Mouse (Mus musculus) stomach, embryonic 14.5 days (tissue): ENCODE data around the gene Bglap. TPM values are rescaled to one million over a fixed set of nuclear protein-coding genes. Genes with fewer than 3 reads are reported as not detected.

Experiments used
- ATAC-seq: fragments of 200-750 bp; cut with Nextera tagmentation; 2 replicates; pipeline ENCODE4 v1.8.0; 2017; ENCODE audit warnings: low read depth, moderate TSS enrichment; ENCODE audit not compliant: insufficient number of reproducible peaks, insufficient read depth, low FRiP score
- H3K27ac ChIP-seq: fragments of 300-500 bp; sonication (generic); 2 replicates; pipeline ENCODE4 v1.5.1; 2014; ENCODE audit warnings: mild to moderate bottlenecking, low read length, moderate library complexity, mixed read lengths
- H3K27me3 ChIP-seq: fragments of 300-500 bp; sonication (generic); 2 replicates; pipeline ENCODE4 v1.6.1; 2014; ENCODE audit warnings: low read length, control low read depth, mixed read lengths; ENCODE audit not compliant: control insufficient read depth, insufficient read depth
- H3K36me3 ChIP-seq: fragments of 300-500 bp; sonication (generic); 2 replicates; pipeline ENCODE4 v1.6.1; 2014; ENCODE audit warnings: mild to moderate bottlenecking, control low read depth, low read length, moderate library complexity, mixed read lengths; ENCODE audit not compliant: control insufficient read depth, insufficient read depth
- H3K4me1 ChIP-seq: fragments of 300-500 bp; sonication (generic); 2 replicates; pipeline ENCODE4 v1.6.1; 2014; ENCODE audit warnings: low read length, control low read depth, mixed read lengths; ENCODE audit not compliant: control insufficient read depth, insufficient read depth
- H3K4me2 ChIP-seq: fragments of 300-500 bp; sonication (generic); replicated peaks from 2 replicates; pipeline ENCODE4 v1.6.1; 2014; ENCODE audit warnings: low read depth, low read length, control low read depth
- H3K4me3 ChIP-seq: fragments of 300-500 bp; sonication (generic); 2 replicates; pipeline ENCODE4 v1.5.1; 2014; ENCODE audit warnings: low read depth, low read length, control low read depth
- H3K9ac ChIP-seq: fragments of 300-500 bp; sonication (generic); replicated peaks from 2 replicates; pipeline ENCODE4 v1.6.1; 2014; ENCODE audit warnings: low read depth, mild to moderate bottlenecking, control low read depth, low read length, moderate library complexity, mixed read lengths
- H3K9me3 ChIP-seq: fragments of 300-500 bp; sonication (generic); 2 replicates; pipeline ENCODE4 v1.6.1; 2016; ENCODE audit warnings: low read depth, low read length, control low read depth; ENCODE audit not compliant: control insufficient read depth
- WGBS: fragments of 180-500 bp; shearing (Covaris S2); extraction: QIAGEN DNeasy Blood & Tissue Kit; methylation state at CpG from one replicate; pipeline ENCODE4 v1.1.7; 2014; 5-methylcytosine and 5-hydroxymethylcytosine counted together
- polyA plus RNA-seq: library from polyadenylated mRNA; unstranded; fragments of >200 nt; fragmentation: Nextera tagmentation; extraction: Ambion mirVana; gene quantifications from 2 replicates; pipeline ENCODE4 v1.2.1, GENCODE M21; 2014

Gene Bglap
- polyA plus RNA-seq, 1 experiment from 2014 or later = not detected

- Histone ChIP-seq H3K36me3 (peaks cover 48% of the 10 kb centered on the region), H3K27ac (no peak overlapping the region), H3K9ac (no peak overlapping the region), H3K4me2 (no peak overlapping the region), H3K4me3 (no peak overlapping the region), H3K9me3 (no peaks in the 10 kb centered on the region), H3K27me3 (no peaks in the 10 kb centered on the region), H3K4me1 (peaks cover 7% of the 10 kb centered on the region)
- ATAC-seq = no peak
- WGBS = 71% methylated on average over 6 of the region's 6 CpGs
Measured at GRCm38 (mm10) chr3:88418016-88418415, 33.8 kb upstream of the Bglap start.

DNA sequence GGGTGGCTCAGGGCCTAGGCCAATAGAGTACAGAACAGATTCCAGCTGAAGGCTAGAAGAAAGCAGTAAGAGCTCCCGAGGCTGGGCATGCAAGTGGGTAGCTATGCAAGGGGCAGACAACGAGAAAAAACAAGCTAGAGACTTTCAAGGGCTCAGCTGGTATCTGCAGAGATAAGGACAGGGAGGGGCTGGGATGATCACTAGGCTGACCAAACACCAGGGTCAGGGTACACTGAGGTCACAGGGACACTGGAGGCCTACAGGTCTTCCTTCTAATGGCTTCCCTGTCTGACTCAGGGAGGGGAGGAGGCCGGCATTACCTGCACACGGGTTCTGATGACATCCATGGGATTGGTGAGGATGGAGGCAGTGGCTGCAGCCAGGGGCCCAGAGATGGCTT, 31.4 kb upstream of the Bglap start:
- peaks cover 56% of the 10 kb centered on the region for H3K36me3 ChIP-seq
- no peak for ATAC-seq

GRCm38 (mm10) chr3:88412636-88413035, 28.4 kb upstream of the Bglap start:
- no peaks in the 10 kb centered on the region for H3K9me3 ChIP-seq
- ATAC-seq = no peak
- peaks cover 30% of the 10 kb centered on the region for H3K36me3 ChIP-seq
- H3K4me3 ChIP-seq = no peak overlapping the region
- peaks cover 12% of the 10 kb centered on the region; the same call in 1 of the 2 replicates for H3K4me1 ChIP-seq
- no peak overlapping the region for H3K9ac ChIP-seq
- no peak overlapping the region for H3K4me2 ChIP-seq
- H3K27ac ChIP-seq = no peak overlapping the region
- no peaks in the 10 kb centered on the region for H3K27me3 ChIP-seq
- 91% methylated on average over 11 of the region's 11 CpGs for WGBS

More for the DNA sequence above, 31.4 kb upstream of the Bglap start:
- no peak overlapping the region for H3K4me2 ChIP-seq
- H3K9ac ChIP-seq = no peak overlapping the region
- no peaks in the 10 kb centered on the region for H3K27me3 ChIP-seq
- H3K9me3 ChIP-seq = no peaks in the 10 kb centered on the region
- H3K4me1 ChIP-seq = peaks cover 3% of the 10 kb centered on the region; the same call in 1 of the 2 replicates
- 73% methylated on average over 4 of the region's 4 CpGs for WGBS
- no peak overlapping the region for H3K4me3 ChIP-seq
- H3K27ac ChIP-seq = no peak overlapping the region

DNA sequence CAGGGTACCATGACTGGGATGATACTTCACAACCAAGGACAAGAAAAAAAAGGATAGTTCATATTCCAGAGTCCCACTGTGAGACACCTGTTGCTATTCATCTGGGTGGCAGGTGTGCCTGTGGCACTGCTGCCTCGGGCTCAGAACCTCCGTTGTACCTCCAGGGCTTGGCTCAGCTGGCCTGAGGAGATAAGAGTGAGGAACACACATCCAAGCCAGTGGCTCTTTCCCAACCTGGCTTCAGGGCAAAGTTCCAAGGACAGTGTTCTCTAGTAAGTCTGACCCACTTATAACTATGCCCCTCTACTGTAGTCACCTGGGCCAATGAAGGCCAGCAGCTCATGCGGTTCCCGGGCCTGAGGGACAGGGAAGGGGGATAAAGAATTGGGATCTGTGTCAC, 27.4 kb upstream of the Bglap start:
- no peaks in the 10 kb centered on the region for H3K27me3 ChIP-seq
- peaks cover 28% of the 10 kb centered on the region for H3K36me3 ChIP-seq

DNA sequence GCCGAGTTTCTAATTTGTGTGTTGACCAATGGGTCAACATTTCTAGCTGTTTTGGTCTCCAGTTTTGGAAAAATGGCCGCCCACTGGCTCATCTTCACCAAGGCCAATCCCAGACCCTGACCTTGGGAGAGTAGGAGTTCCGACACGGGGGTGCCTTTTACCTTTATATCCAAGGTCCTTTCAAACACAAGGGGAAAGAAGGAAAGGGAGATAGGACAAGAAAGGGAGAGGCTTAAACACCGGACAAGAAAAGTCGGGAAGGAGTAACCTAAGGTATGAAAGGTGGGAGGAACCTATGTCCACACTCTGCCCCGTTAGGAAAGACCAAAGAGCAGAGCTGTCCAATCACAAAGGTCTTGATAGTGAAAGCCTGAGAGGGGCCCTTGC, 26.4 kb upstream of the Bglap start:
- 18% methylated on average over 7 of the region's 7 CpGs for WGBS
- no peak for ATAC-seq
- H3K27ac ChIP-seq = peak overlapping the region; percentile 97
- peaks cover 18% of the 10 kb centered on the region for H3K36me3 ChIP-seq
- H3K4me2 ChIP-seq = peak overlapping the region; percentile 60
- no peaks in the 10 kb centered on the region for H3K27me3 ChIP-seq
- H3K4me1 ChIP-seq = peaks cover 12% of the 10 kb centered on the region; the same call in 1 of the 2 replicates
- H3K9me3 ChIP-seq = no peaks in the 10 kb centered on the region
- peak overlapping the region; percentile 65 for H3K4me3 ChIP-seq
- H3K9ac ChIP-seq = peak overlapping the region; percentile 87

More for the DNA sequence above, 27.4 kb upstream of the Bglap start:
- H3K4me3 ChIP-seq = no peak overlapping the region
- no peaks in the 10 kb centered on the region for H3K9me3 ChIP-seq
- no peak overlapping the region for H3K4me2 ChIP-seq
- peaks cover 12% of the 10 kb centered on the region; the same call in 1 of the 2 replicates for H3K4me1 ChIP-seq
- no peak overlapping the region for H3K9ac ChIP-seq
- 91% methylated on average over 4 of the region's 4 CpGs for WGBS
- ATAC-seq = no peak
- no peak overlapping the region for H3K27ac ChIP-seq

- H3K4me1 ChIP-seq = peaks cover 12% of the 10 kb centered on the region; the same call in 1 of the 2 replicates
- peak; percentile 91 for ATAC-seq
- under 1% methylated on average over 54 of the region's 54 CpGs for WGBS
- H3K9ac ChIP-seq = peak within 1 kb of the TSS; percentile 87
- H3K4me2 ChIP-seq = peak within 1 kb of the TSS; percentile 60
- peak within 1 kb of the TSS; percentile 97 for H3K27ac ChIP-seq
- H3K36me3 ChIP-seq = peaks cover 11% of the 10 kb centered on the region
- no peaks in the 10 kb centered on the region for H3K27me3 ChIP-seq
- H3K4me3 ChIP-seq = peak within 1 kb of the TSS; percentile 65
- no peaks in the 10 kb centered on the region for H3K9me3 ChIP-seq
Measured at GRCm38 (mm10) chr3:88409741-88410644, 25.7 kb upstream of the Bglap start, which contains the start of gene Pmf1. Gene Pmf1, minus strand, starts transcription at chr3:88410331.

DNA sequence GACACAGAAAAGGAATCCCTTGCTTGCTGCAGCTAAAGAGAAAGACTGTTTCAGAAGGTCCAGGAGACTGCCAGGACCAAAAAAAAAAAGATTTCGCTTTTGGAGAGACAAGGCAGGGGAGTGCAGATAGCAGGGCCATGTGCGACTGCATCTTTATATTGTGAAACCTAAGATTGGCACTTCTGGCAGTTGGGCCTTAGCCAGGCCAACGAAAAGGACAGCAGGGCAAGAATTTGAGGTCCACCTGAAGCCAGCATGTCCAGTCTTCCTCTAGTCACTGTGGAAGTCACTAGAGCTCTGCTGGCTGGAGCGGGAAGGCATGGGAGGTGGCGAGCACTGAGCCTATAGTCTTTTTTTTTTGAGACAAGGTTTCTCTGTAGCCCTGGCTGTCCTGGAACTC, 24.7 kb upstream of the Bglap start:
- peaks cover 9% of the 10 kb centered on the region for H3K36me3 ChIP-seq
- H3K27ac ChIP-seq = no peak overlapping the region
- H3K4me3 ChIP-seq = peak overlapping the region; percentile 65
- H3K27me3 ChIP-seq = no peaks in the 10 kb centered on the region
- H3K9me3 ChIP-seq = no peaks in the 10 kb centered on the region
- 48% methylated on average over 5 of the region's 5 CpGs for WGBS
- ATAC-seq = no peak
- H3K9ac ChIP-seq = peak overlapping the region; percentile 87; the same call in 1 of the 2 replicates
- peaks cover 12% of the 10 kb centered on the region; the same call in 1 of the 2 replicates for H3K4me1 ChIP-seq
- peak overlapping the region; percentile 60 for H3K4me2 ChIP-seq

DNA sequence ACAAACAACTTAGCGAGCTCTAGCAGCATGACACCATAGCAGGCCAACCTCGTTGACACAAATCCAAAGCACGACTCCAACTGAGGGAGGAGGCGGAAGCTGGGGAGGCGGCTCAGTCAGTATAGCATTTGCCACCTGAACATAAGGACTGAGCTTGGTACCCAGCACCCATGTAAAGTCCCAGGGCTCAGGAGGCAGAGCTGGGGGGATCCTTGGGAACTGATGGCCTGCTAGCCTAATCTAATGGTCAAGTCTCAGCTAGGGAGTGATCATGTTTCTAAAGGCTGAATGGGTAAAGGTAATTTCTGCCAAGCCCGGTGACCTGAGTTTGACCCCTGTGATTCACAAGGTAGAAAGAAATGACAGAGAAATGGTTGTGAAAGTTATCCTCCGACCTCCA, 23.3 kb upstream of the Bglap start:
- peaks cover 12% of the 10 kb centered on the region; the same call in 1 of the 2 replicates for H3K4me1 ChIP-seq
- no peak overlapping the region for H3K27ac ChIP-seq
- no peak for ATAC-seq
- peaks cover 8% of the 10 kb centered on the region for H3K36me3 ChIP-seq
- H3K9ac ChIP-seq = no peak overlapping the region
- no peak overlapping the region for H3K4me3 ChIP-seq
- H3K4me2 ChIP-seq = no peak overlapping the region
- no peaks in the 10 kb centered on the region for H3K9me3 ChIP-seq
- no peaks in the 10 kb centered on the region for H3K27me3 ChIP-seq
- WGBS = 47% methylated on average over 7 of the region's 7 CpGs
